Mouse (Mus musculus) embryo, embryonic 10 days (tissue): ENCODE measurements at regions not wholly inside any gene's neighbourhood (a gene's known extent, or its start where the extent isn't known, plus 50 kb on each side); places are given as distances from the start of the nearest gene placed in this dataset.

Experiments
- DNase-seq: peaks from one replicate; pipeline ENCODE4 v3.0.0-alpha.2; 2015; ENCODE audit warnings: low spot score

DNA sequence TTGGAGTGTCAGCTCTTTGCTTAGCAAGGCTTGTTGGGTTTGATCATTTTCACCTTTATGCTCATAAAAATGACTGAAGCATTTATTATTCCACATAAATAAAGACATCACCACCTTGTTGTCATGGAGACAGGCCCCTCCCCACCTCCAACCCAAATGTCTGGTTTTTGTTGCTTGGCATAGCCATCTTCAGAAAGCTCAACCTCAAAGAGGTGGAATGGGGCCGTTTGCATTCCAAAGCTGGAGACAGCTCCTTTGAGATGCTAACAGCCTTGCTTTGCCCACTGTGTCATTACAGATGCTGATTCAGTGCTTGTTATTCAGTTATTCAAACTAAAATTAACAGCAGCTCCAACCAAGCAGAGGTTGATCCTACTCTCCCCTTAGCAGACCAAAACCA lies 51.9 kb upstream of the Lgalsl start:
- DNase-seq, result no peak

- DNase-seq, result no peak
Measured at GRCm38 (mm10) chr11:20883907-20884306, 53.1 kb upstream of the Lgalsl start.

- no peak for DNase-seq
Measured at GRCm38 (mm10) chr11:20887044-20887443, 56.2 kb upstream of the Lgalsl start.

DNA sequence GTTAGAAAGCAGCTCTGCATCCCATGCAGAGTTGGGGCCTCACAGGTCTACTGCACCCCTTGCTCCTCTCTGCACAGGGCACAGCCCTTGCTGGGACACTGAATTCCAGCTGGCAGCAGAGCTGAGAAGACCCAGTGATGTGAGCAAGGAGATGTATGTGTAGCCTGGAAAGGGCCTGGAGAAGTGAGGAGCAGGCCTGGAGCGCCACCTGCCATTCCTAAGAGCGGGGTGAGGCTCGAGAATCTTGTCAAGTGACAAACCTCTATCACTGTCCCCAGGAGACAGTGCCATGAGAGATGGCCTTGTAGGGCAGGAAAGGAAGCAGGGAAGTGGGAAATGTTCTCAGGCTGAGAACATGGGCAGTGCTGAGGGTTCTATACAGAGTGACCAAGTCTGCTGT lies 59.6 kb upstream of the Lgalsl start:
- DNase-seq, result no peak

DNA sequence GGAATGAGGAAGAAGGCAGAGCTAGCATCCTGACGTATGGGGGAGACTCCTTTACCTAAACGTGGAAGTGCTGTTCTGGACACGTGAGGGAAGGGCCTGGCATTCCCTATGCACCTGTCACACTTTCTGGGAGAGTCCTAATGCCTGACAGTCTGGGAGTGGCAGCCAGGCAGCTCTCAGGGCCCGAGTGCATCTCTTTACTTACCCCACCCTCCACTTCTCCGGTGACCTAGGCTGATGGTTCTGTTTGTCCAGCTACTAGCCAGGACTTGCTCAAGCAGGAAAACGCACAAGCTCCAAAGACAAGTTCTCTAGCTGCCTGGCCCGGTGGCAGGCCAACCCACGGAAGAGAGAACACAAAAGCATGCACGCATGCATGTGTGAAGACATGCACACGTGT lies 60.9 kb upstream of the Lgalsl start:
- DNase-seq, result no peak

DNA sequence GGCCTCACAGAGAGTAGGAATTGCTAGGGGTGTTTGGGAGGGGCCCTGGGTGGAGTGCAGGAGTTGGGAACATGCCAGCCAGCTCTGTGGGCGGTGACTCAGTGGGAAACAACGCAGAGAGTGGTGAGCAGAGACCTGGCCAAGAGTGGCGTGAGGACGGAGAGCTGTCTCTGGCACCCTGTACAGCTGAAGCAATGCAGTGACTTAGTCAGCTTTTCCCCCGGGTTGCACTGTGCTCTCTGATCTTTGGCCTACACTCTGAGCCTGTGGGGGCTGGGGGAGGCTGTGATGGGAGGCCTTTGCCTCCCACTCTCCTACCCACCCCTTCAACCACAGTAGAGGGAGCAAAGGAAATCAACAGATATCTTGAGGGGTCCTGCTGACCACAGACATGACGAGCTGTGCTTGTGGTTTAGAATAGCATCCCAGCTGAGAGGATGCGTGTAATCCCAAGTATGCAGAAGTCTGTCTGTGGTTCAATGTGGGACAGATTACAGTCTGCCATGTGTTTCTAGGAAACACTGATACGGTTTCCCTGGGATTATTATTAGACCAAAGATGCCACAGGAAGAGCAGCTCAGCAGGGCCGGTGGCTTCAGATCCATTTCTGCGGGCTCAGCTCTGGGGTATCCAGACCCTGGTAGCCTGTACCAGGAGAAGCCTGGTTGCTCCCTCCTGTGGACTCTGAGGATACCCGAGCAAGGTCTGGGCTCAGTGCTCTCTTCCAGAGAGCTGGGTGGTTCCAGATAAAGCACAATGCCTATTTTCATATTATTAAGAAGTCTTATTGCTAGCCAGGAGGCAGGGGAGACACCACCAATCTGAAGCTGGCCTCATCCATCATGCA lies 65.6 kb upstream of the Lgalsl start:
- DNase-seq, result no peak

DNA sequence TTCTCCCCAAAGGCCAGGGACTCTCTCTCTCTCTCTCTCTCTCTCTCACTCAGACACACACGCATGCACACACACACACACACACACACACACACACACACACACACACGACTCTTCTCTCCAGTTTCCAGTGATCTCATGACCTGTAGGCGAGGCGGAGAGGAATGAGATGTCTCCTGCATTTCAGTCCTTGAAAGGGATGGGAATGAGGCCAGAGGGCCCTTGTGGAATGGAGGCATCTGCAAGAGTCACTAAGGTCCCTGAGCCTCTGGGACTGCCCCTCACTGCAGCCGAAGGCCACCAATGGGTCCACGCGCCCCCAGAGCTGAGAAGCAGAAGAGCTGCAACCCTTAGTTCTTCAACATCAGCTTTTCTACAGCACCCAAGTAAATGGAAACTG lies 66.6 kb upstream of the Lgalsl start:
- DNase-seq, result no peak

- no peak for DNase-seq
Measured at GRCm38 (mm10) chr11:20898558-20898957, 67.7 kb upstream of the Lgalsl start.

GRCm38 (mm10) chr11:20899766-20900165 lies 68.9 kb upstream of the Lgalsl start:
- DNase-seq, result no peak

- no peak for DNase-seq
Measured at GRCm38 (mm10) chr11:20902001-20902400, 71.1 kb upstream of the Lgalsl start.

- no peak for DNase-seq
Measured at GRCm38 (mm10) chr11:20902910-20903309, 72.1 kb upstream of the Lgalsl start.

DNA sequence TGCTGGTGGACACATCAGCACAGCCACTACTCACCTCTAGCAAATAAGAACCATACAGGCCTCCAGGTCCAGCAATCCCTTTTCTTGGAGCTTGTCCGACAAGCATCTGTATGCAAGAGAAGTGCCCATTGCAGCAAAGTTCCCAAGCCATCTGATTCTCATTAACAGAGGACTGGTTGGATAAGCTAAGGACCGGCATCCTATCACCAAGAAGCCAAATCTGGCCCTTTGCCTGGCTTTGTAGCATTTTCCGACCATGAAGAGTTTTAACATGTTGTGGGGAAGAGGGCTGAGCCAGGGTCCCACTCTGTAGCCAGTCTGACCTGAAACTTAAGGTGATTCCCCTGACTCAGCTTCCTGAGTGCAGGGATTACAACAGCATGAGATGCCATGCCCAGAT lies 77.1 kb upstream of the Lgalsl start:
- DNase-seq, result no peak

DNA sequence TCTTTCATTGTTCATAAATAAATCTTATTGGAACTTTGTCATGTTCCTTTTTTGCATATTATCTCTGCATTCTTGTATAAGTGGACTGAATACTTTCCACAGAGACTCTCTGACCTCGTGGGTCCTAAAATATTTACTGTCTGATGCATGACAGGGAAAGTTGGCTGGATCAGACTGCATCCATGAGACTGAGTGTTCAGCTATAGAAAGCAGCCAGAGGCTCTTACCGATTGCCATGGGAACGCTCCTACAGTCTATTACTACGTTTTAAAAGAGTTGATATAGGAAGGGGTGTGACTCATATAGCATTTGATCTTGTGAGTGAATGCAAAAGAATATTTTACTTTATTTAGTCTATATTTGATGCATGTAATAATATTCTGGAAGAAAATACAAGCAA lies 77.6 kb upstream of the Lgalsl start:
- no peak for DNase-seq

DNA sequence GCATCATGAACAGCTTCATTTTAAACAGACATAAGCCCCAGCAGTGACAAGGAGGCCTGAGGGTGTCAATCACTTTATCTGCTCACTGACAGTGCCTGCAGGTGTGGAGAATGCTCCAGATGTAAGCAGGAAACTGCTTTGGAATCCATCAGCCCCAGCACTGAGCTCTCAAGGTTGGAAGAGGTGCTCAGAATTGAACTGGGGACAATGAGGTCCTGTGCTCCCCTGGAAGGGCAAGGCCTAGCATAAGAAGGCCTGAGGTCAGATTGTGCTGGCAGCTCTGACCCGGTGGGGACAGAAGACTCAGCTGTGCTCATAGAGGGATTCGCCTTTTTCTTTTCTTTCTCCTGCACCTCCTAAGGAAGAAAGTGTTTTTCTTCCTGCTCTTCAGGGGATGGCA lies 82.2 kb upstream of the Lgalsl start:
- DNase-seq, result no peak

- peak; percentile 91 for DNase-seq
Measured at GRCm38 (mm10) chr11:20913598-20914296, 82.9 kb upstream of the Lgalsl start.

DNA sequence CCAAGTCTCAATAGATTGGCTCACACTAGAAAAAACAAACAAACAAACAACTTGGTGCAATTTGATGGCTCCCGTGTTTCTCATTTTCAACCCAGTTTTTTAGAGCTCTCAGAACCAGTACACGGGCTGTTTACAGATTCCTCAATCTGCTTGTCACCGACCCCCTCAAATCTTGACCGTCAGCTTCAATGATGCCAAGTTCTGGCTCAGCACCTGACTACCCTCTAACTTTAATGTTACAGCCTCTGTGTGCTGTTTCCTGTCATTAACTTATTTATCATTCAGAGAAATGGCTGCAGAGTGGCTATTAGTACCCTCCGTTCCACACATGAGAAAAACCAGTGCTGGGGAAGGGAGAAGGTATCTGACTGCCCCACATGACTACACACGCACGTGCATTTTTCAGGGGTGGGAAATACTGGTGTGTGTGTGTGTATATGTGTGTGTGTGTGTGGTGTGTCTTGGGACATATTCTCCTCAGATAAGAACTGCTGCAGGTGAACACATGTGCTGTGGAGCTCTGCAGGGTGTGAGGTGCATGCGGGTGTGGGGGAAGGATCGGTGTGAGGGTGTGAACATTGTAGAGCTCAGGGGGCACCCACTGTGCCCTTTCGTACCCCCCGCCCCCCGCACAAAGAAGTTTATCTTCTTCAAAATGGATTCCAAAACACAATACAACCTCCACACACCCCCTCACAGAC lies 83.6 kb upstream of the Lgalsl start:
- no peak for DNase-seq

- DNase-seq, result peak; percentile 60
Measured at GRCm38 (mm10) chr11:20915182-20915602, 84.3 kb upstream of the Lgalsl start.

DNA sequence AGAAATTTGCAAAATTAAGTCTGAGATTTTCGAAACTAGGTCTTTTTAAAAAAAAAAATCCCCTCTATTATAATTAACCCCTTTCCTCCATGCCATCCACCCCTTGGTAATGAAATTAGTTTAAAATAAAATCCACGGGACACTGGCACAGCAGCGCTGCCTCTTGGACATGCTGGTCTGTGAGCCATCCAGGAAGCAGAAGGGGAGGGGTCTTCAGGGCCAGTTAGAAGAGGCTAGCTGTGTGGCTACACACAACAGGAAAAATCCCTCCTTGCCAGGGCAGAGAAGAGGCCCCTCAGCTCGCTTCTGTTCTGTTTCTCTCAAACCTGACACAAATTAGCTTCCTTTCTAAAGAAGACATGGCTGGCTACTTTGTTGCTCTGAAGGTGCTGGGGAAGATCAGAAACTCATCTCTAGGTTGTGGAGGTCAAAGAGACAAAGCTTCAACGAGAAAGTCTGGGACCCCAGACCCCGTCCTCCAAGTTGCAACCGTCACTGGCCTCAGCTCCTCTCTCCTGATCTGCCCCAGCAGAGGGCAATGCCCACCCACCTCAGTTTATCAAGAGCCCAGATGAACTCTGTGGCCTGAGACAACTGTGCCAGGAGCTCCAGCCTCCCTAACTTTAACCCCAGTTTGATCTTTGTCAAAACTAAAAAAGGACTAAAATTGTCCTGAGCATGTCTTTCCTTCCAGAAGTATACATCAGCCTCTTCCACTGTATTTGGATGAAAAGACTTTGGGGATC lies 85.0 kb upstream of the Lgalsl start:
- no peak for DNase-seq

DNA sequence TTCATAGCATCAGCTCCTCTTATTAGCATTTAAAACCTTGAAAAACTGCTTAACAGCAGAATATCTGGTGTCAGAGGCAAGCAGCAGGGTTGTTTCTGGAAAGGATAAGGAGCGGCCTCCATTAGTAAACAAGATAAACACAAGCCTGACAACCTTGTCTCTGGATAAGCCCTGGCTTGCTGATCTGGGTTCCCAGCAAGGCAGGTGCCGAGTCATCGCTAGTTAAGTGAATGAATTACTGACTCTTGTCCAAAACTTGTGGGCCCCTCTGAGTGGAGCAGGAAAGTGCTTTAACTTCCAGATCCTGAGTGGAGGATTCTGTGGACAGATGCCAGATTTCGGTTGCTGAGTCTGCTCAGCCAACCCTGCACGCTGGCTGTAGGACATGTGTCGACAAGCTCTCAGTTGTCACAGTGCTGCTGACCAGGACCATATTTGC lies 85.6 kb upstream of the Lgalsl start:
- no peak for DNase-seq

DNA sequence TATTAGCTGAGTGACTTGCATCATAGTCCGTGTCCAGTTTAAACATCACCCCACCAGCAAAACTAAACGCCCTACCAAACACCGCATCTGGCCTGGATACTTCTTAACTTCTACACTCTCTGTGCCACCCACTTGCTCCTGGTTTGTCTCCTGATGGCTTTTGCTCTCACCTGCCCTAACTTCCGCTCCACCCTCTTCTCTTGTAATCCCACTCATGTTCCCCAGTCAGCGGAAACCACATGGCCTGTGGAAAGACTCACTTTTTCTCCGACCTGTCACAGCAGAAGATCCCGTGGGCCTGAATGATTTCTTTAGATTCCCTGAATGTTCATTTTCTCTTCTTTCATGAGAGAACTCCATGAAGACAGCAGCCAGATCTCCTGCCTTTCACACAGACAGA lies 86.1 kb upstream of the Lgalsl start:
- no peak for DNase-seq

GRCm38 (mm10) chr11:20917483-20917882 lies 86.6 kb upstream of the Lgalsl start:
- DNase-seq, result no peak

- peak; percentile 56 for DNase-seq
Measured at GRCm38 (mm10) chr11:20923115-20923514, 92.3 kb upstream of the Lgalsl start.
